11 mouse cellular contexts compared by ENCODE assay signal in the genomic region with DNA sequence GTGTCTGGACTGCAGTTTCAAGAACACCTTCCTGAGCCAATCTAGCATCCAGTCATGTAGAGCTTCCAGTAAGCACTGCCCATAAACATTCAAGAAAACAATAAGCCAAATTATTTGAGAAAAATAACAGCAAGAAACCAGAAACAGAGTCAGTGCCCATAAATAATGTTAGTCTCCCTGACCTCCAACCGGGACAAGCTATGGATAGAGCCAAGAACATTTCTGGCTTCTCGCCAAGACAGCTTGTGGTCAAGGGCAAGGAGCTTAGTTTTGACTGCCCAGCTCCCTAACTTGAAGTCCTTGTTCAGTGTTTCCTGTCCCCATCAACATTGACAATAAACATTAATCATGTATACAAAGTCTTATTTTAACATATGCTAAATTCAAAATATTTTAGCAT.
A peak's percentile ranks its signal among the peaks of the same experiment; 100 is the strongest.
DNase-seq lines count a peak whose midpoint lies in the region; ATAC-seq lines count a peak whose summit lies in the region.
"Had no signal": no experiment of that assay in that cellular context is flagged by ENCODE, and none has a peak within 500 bp of the region (broad histone marks: within the 10 kb centered on the region; RNA-seq: fewer than 3 reads in every experiment).

No protein-coding gene starts in this region.

- H3K4me3 ChIP-seq in neural tube, embryonic 15.5 days (replicated peaks): no peak overlapping the region
- H3K4me3 ChIP-seq in liver, embryonic 11.5 days (ENCODE audit: low read depth, low read length): no peak overlapping the region
- H3K4me3 ChIP-seq: forebrain, embryonic 13.5 days had no signal

- no peak overlapping the region for H3K9ac ChIP-seq in neural tube, embryonic 15.5 days (replicated peaks)
- no peak overlapping the region for H3K9ac ChIP-seq in liver, embryonic 11.5 days (ENCODE audit: low read depth, low read length)
- H3K9ac ChIP-seq: forebrain, embryonic 13.5 days had no signal

- H3K9me3 ChIP-seq in neural tube, embryonic 15.5 days (replicated peaks): no peaks in the 10 kb centered on the region
- no peaks in the 10 kb centered on the region for H3K9me3 ChIP-seq in liver, embryonic 11.5 days (ENCODE audit: control insufficient read depth, low read length)
- H3K9me3 ChIP-seq: forebrain, embryonic 13.5 days had no signal

- no peak overlapping the region for H3K27ac ChIP-seq in neural tube, embryonic 15.5 days (replicated peaks)
- no peak overlapping the region for H3K27ac ChIP-seq in liver, embryonic 11.5 days (ENCODE audit: low read depth, low read length)
- H3K27ac ChIP-seq: forebrain, embryonic 13.5 days had no signal

- no peaks in the 10 kb centered on the region for H3K36me3 ChIP-seq in neural tube, embryonic 15.5 days
- no peaks in the 10 kb centered on the region for H3K36me3 ChIP-seq in liver, embryonic 11.5 days (ENCODE audit: control insufficient read depth, insufficient read depth, low read length)

- no peak overlapping the region for H3K4me2 ChIP-seq in neural tube, embryonic 15.5 days
- H3K4me2 ChIP-seq in liver, embryonic 11.5 days: no peak overlapping the region
- H3K4me2 ChIP-seq: forebrain, embryonic 13.5 days had no signal

- intact Hi-C loops in heart, postnatal 25 days (cut with DNase I): no loop called here
- intact Hi-C loops in heart, postnatal 14 days (cut with DNase I): no loop called here

- ATAC-seq in megakaryocyte, adult 5-6 weeks (ENCODE audit: poor library complexity, severe bottlenecking): no peak
- ATAC-seq in neural tube, embryonic 15.5 days (ENCODE audit: low FRiP score): no peak
- ATAC-seq in liver, embryonic 11.5 days (replicated peaks; ENCODE audit: low FRiP score): no peak
- ATAC-seq: forebrain, embryonic 13.5 days; intestine, postnatal 0 days had no signal

- 71% methylated on average over 2 of the region's 2 CpGs for WGBS in neural tube, embryonic 15.5 days
- WGBS in liver, embryonic 11.5 days: 75% methylated on average over 2 of the region's 2 CpGs

- no peaks in the 10 kb centered on the region for H3K27me3 ChIP-seq in neural tube, embryonic 15.5 days (replicated peaks)
- no peaks in the 10 kb centered on the region for H3K27me3 ChIP-seq in liver, embryonic 11.5 days (replicated peaks; ENCODE audit: control insufficient read depth, insufficient read depth, low read length)
- H3K27me3 ChIP-seq: CH12.LX; forebrain, embryonic 13.5 days had no signal

- peaks cover 4% of the 10 kb centered on the region; the same call in 1 of the 2 replicates for H3K4me1 ChIP-seq in neural tube, embryonic 15.5 days
- no peaks in the 10 kb centered on the region for H3K4me1 ChIP-seq in liver, embryonic 11.5 days (replicated peaks; ENCODE audit: control insufficient read depth, insufficient read depth, low read length)
- H3K4me1 ChIP-seq: forebrain, embryonic 13.5 days had no signal

- peak; percentile 25 for DNase-seq in heart, adult 8-10 months (ENCODE audit: low spot score)
- no peak for DNase-seq in heart, postnatal 25 days (ENCODE audit: low spot score)
- DNase-seq in adrenal gland, postnatal 10 days: peak; percentile 73
- peak; percentile 5 to 45 for DNase-seq in heart, postnatal 14 days
- peak; percentile 19 for DNase-seq in lung, postnatal 14 days
- DNase-seq in liver, embryonic 11.5 days (ENCODE audit: low spot score): no peak

Comparison
In these comparisons a context has a peak if more than half of its experiments do, and no peak if none do; other contexts are left out.
1. DNase-seq: peak in heart, adult 8-10 months (single experiment), adrenal gland, postnatal 10 days (single experiment), heart, postnatal 14 days (2 of 2) and lung, postnatal 14 days (single experiment); none in heart, postnatal 25 days (single experiment) and liver, embryonic 11.5 days (single experiment).